Mouse (Mus musculus): ENCODE results near the gene Paqr8. TPM values are rescaled to one million over a fixed set of nuclear protein-coding genes. Genes with fewer than 3 reads are reported as not detected.
A peak's percentile ranks its signal among the peaks of the same experiment; 100 is the strongest.

Gene Paqr8
- polyA plus RNA-seq, 1 experiment from 2014 or later: 4.8 TPM

GRCm38 (mm10) chr1:20883079-20883478 is 7.3 kb upstream of the Paqr8 start:
- DNase-seq (ENCODE audit: low spot score): no peak
- Histone ChIP-seq H3K27ac (ENCODE audit: low read length) (no peak overlapping the region), H3K9me3 (ENCODE audit: low read length) (no peaks in the 10 kb centered on the region), H3K4me2 (replicated peaks; ENCODE audit: low read depth, low read length) (no peak overlapping the region), H3K36me3 (ENCODE audit: insufficient read depth, low read length) (no peaks in the 10 kb centered on the region), H3K9ac (replicated peaks; ENCODE audit: low read depth) (no peak overlapping the region), H3K27me3 (replicated peaks; ENCODE audit: insufficient read depth, low read length) (no peaks in the 10 kb centered on the region), H3K4me1 (ENCODE audit: insufficient read depth, low read depth, low read length) (no peaks in the 10 kb centered on the region), H3K4me3 (ENCODE audit: low read depth, low read length) (no peak overlapping the region)
- no peak for TF ChIP-seq CTCF (IDR thresholded peaks at IDR 0.05)
- no peak for TF ChIP-seq EP300 (IDR thresholded peaks at IDR 0.05)
- no peak for ATAC-seq
- 77% methylated on average over 4 of the region's 4 CpGs for WGBS

DNA sequence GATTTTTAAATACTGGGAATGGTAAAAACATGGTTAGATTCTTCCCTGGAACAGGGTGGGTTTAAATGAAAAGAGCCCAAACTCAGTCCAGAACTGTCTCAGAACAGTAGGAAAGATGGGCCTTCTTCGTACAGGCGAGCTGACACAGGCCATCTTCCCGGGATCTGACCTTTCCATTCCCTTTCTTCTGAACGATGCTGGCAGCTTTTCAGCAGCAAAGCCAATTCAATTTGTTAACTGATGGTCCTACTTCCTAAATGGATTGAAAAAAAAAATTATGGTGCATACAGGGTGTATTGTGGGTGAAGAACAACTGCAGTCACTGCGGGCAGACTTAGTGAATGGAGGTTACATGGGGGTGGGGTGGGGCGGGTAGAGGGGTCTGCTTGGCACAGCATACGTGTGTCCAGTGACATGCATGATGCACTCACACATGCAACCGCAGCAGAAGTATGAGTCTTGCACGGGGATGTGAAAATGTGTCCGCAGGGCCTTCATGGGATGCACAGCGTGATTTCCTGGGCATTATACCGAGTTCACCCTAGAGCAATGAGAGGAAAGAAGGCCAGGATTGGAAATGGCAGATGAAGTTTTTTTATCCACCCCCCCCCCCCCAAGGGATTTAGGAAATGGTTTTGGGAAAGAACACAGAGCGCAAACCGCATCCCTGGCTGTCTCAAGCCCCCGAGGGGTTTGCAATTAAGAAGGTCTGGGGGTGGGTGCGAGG is 566 bp upstream of the Paqr8 start:
- TF ChIP-seq EP300 (IDR thresholded peaks at IDR 0.05) (no peak), CTCF (IDR thresholded peaks at IDR 0.05) (no peak)
- ATAC-seq (no peak), DNase-seq (ENCODE audit: low spot score) (no peak)
- H3K9me3 ChIP-seq (ENCODE audit: low read length): no peaks in the 10 kb centered on the region
- H3K27ac ChIP-seq (ENCODE audit: low read length): no peak overlapping the region
- peak overlapping the region; percentile 58 for H3K4me3 ChIP-seq (ENCODE audit: low read depth, low read length)
- peak overlapping the region; percentile 90 for H3K4me2 ChIP-seq (replicated peaks; ENCODE audit: low read depth, low read length)
- no peaks in the 10 kb centered on the region for H3K36me3 ChIP-seq (ENCODE audit: insufficient read depth, low read length)
- 26% methylated on average over 16 of the region's 16 CpGs for WGBS
- H3K27me3 ChIP-seq (replicated peaks; ENCODE audit: insufficient read depth, low read length): no peaks in the 10 kb centered on the region
- no peaks in the 10 kb centered on the region for H3K4me1 ChIP-seq (ENCODE audit: insufficient read depth, low read depth, low read length)
- peak overlapping the region; percentile 39; the same call in 1 of the 2 replicates for H3K9ac ChIP-seq (replicated peaks; ENCODE audit: low read depth)

- peak overlapping the region; percentile 58 for H3K4me3 ChIP-seq (ENCODE audit: low read depth, low read length)
- peak; percentile 76 for ATAC-seq
- TF ChIP-seq CTCF (IDR thresholded peaks at IDR 0.05): peak; percentile 70
- TF ChIP-seq EP300 (IDR thresholded peaks at IDR 0.05): no peak
- no peaks in the 10 kb centered on the region for H3K27me3 ChIP-seq (replicated peaks; ENCODE audit: insufficient read depth, low read length)
- WGBS: 2% methylated on average over 20 of the region's 20 CpGs
- DNase-seq (ENCODE audit: low spot score): peak; percentile 76
- H3K27ac ChIP-seq (ENCODE audit: low read length): peak overlapping the region; percentile 33
- H3K4me2 ChIP-seq (replicated peaks; ENCODE audit: low read depth, low read length): peak overlapping the region; percentile 90
- H3K36me3 ChIP-seq (ENCODE audit: insufficient read depth, low read length): no peaks in the 10 kb centered on the region
- peak overlapping the region; percentile 39 for H3K9ac ChIP-seq (replicated peaks; ENCODE audit: low read depth)
- H3K9me3 ChIP-seq (ENCODE audit: low read length): no peaks in the 10 kb centered on the region
- H3K4me1 ChIP-seq (ENCODE audit: insufficient read depth, low read depth, low read length): no peaks in the 10 kb centered on the region
Measured at GRCm38 (mm10) chr1:20890941-20891399, 564 bp downstream of the Paqr8 start.

DNA sequence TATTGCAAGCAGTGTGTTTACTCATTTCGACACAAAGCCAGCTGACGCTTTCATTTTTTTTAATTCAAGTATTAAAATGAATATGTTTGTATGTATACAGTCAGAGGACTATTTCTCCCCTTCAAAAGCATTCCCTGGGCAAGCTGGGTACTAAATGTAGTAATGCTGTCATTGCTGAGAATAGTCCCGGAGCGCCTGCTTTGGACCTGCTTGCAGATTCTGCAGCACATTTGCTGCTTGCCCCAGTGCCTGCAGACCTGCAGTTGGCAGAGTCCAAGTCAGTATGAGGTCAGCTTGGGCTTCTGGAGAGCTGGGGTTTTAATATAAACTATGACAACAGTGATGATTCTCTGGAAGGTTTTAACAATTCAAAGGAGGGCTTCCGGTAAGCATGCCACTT is 2.7 kb downstream of the Paqr8 start:
- Histone ChIP-seq H3K4me2 (replicated peaks; ENCODE audit: low read depth, low read length) (no peak overlapping the region), H3K36me3 (ENCODE audit: insufficient read depth, low read length) (no peaks in the 10 kb centered on the region), H3K4me1 (ENCODE audit: insufficient read depth, low read depth, low read length) (no peaks in the 10 kb centered on the region), H3K27me3 (replicated peaks; ENCODE audit: insufficient read depth, low read length) (no peaks in the 10 kb centered on the region), H3K4me3 (ENCODE audit: low read depth, low read length) (no peak overlapping the region), H3K9me3 (ENCODE audit: low read length) (no peaks in the 10 kb centered on the region), H3K9ac (replicated peaks; ENCODE audit: low read depth) (no peak overlapping the region), H3K27ac (ENCODE audit: low read length) (no peak overlapping the region)
- ATAC-seq (no peak), DNase-seq (ENCODE audit: low spot score) (no peak)
- 81% methylated on average over 5 of the region's 5 CpGs for WGBS
- TF ChIP-seq CTCF (IDR thresholded peaks at IDR 0.05) (no peak), EP300 (IDR thresholded peaks at IDR 0.05) (no peak)

DNA sequence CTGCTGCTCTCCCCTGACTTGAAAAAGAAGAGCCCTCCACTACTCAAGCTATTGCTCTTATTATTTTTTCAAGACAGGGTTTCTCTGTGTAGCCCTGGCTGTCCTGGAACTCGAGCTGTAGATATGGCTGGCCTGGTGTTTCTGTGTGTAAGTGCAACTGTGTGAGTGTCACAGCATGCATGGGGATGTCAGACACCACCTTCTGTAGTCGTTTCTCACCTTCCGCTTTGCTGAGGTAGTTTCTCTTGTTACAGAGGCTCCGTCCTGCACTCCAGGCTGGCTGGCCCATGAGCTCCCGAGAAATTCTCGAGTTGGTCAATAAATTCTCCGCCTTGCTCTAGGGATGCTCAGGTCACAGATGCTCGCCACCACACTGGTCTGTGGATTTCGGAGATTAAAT is 8.0 kb downstream of the Paqr8 start:
- Histone ChIP-seq H3K36me3 (ENCODE audit: insufficient read depth, low read length) (no peaks in the 10 kb centered on the region), H3K4me2 (replicated peaks; ENCODE audit: low read depth, low read length) (no peak overlapping the region), H3K27ac (ENCODE audit: low read length) (no peak overlapping the region), H3K4me1 (ENCODE audit: insufficient read depth, low read depth, low read length) (peaks cover 3% of the 10 kb centered on the region; the same call in 1 of the 2 replicates), H3K4me3 (ENCODE audit: low read depth, low read length) (no peak overlapping the region), H3K9ac (replicated peaks; ENCODE audit: low read depth) (no peak overlapping the region), H3K9me3 (ENCODE audit: low read length) (no peaks in the 10 kb centered on the region), H3K27me3 (replicated peaks; ENCODE audit: insufficient read depth, low read length) (no peaks in the 10 kb centered on the region)
- no peak for ATAC-seq
- no peak for TF ChIP-seq CTCF (IDR thresholded peaks at IDR 0.05)
- TF ChIP-seq EP300 (IDR thresholded peaks at IDR 0.05): no peak
- WGBS: 48% methylated on average over 9 of the region's 9 CpGs
- DNase-seq (ENCODE audit: low spot score): no peak

DNA sequence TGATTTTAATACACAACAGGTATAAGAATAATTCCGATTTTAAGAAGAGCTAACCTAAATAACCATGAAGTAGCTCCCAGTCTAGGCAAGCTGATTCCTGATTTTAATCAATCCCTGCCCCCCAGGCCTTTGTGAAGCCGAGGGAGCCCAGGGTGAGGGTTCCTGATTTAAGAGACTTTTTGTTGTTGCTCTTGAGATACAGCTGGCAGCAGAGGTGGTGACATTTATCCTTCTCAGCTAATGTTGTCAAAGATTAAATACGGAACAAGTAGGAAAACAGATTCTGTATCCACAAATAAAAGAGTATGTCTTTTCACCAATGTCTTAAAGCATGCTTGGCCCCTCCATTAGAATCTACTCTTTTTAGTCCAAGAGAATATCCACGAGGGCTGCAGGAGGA is 9.9 kb downstream of the Paqr8 start:
- H3K27me3 ChIP-seq (replicated peaks; ENCODE audit: insufficient read depth, low read length): no peaks in the 10 kb centered on the region
- 59% methylated on average over 4 of the region's 4 CpGs for WGBS
- H3K27ac ChIP-seq (ENCODE audit: low read length): no peak overlapping the region
- H3K4me1 ChIP-seq (ENCODE audit: insufficient read depth, low read depth, low read length): peaks cover 3% of the 10 kb centered on the region; the same call in 1 of the 2 replicates
- no peaks in the 10 kb centered on the region for H3K36me3 ChIP-seq (ENCODE audit: insufficient read depth, low read length)
- ATAC-seq: no peak
- H3K9me3 ChIP-seq (ENCODE audit: low read length): no peaks in the 10 kb centered on the region
- DNase-seq (ENCODE audit: low spot score): no peak
- H3K4me3 ChIP-seq (ENCODE audit: low read depth, low read length): no peak overlapping the region
- H3K9ac ChIP-seq (replicated peaks; ENCODE audit: low read depth): no peak overlapping the region
- no peak overlapping the region for H3K4me2 ChIP-seq (replicated peaks; ENCODE audit: low read depth, low read length)
- TF ChIP-seq EP300 (IDR thresholded peaks at IDR 0.05) (no peak), CTCF (IDR thresholded peaks at IDR 0.05) (no peak)

Measured in lung, postnatal 0 days (tissue).